8 mouse cellular contexts compared by ENCODE assay signal in the genomic region with DNA sequence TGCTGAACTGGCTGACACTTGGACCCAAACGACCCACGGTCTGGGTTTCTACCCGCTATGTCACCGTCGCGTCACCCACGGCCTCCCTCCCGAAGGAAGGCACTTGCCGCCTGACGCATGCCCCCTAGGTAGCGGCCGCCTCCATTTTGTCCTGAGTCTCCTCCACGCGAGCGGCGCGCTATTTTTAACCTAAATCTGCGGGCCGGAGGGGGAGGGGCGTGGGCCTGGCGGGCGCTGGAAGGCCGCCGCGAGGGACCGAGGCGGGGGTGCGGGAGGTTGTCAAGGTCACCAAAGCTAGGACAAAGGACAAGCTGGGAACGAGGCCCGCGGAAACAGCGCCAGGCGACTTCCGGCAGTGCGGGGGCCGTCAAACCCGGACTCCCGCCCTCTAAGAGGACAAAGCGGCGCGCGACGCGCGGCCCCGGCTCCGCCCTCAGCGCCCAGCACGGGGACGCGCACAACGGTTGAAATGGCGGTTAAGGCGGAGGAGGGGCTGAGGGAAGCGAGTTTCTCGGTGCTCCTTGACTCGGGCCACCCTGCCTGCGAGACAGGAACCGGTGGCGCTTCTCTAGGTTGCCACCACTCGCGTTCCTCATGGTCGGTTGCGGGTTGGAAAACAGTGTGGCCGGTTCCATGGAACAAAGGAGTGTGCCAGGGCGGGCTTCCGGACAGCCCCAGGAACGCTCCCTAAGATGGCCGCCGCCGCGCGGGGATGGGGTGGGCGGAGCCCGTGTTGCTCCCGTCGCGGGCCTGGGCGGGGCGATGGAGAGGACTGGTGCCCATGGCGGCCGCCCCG. TPM values are rescaled to one million over a fixed set of nuclear protein-coding genes. Genes with fewer than 3 reads are reported as not detected.
DNase-seq lines count a peak whose midpoint lies in the region; ATAC-seq and TF ChIP-seq lines count a peak whose summit lies in the region.

Gene Cox20, plus strand, starts transcription at position 742 of the 796 bp plus-strand sequence.

- TF ChIP-seq RAD21 in MEL (IDR thresholded peaks at IDR 0.05; ENCODE audit: low read depth, low read length), result no peak

- H3K9ac ChIP-seq in MEL (ENCODE audit: control insufficient read depth, low read depth, low read length, poor library complexity, severe bottlenecking), result peak within 1 kb of the TSS; percentile 100
- peak within 1 kb of the TSS; percentile 94 for H3K9ac ChIP-seq in lung, postnatal 0 days (replicated peaks; ENCODE audit: low read depth)

- ATAC-seq in hematopoietic stem cell, adult 5-6 weeks (replicated peaks in 1 of 2; ENCODE audit: insufficient read depth in 1 of 2, low FRiP score in 2 of 2, low TSS enrichment in 1 of 2, low read depth in 1 of 2, poor library complexity in 2 of 2, severe bottlenecking in 2 of 2), result peak; percentile 65 to 73
- ATAC-seq in lung, postnatal 0 days, result peak; percentile 94

- TF ChIP-seq POLR2A in MEL (IDR thresholded peaks at IDR 0.05; ENCODE audit: control insufficient read depth in 1 of 2, insufficient read depth in 1 of 2, low read depth in 1 of 2, low read length in 2 of 2, poor library complexity in 1 of 2), result peak; percentile 66 to 84
- peak; percentile 60; the same call in 1 of the 2 replicates for TF ChIP-seq POLR2A in cerebellum, adult 2 months (IDR thresholded peaks at IDR 0.05; ENCODE audit: borderline replicate concordance, insufficient read depth, low read length)

- H3K36me3 ChIP-seq in MEL (ENCODE audit: control insufficient read depth in 1 of 2, insufficient read depth in 2 of 2, low read length in 2 of 2), result peaks cover 9 to 30% of the 10 kb centered on the region in 2 experiments
- 0 out of 2 replicates have a peak, but pooled peaks cover 6% of the 10 kb centered on the region for H3K36me3 ChIP-seq in lung, postnatal 0 days (ENCODE audit: insufficient read depth, low read length)

- no peaks in the 10 kb centered on the region for H3K9me3 ChIP-seq in MEL (replicated peaks; ENCODE audit: insufficient read depth, low read length)
- no peaks in the 10 kb centered on the region for H3K9me3 ChIP-seq in lung, postnatal 0 days (ENCODE audit: low read length)

- DNase-seq in MEL (ENCODE audit: low read depth, low spot score), result peak; percentile 97
- DNase-seq in cerebellum, adult 2 months, result peak; percentile 97 to 98
- DNase-seq in forelimb bud, embryonic 11.5 days (ENCODE audit: low read depth, low spot score), result peak; percentile 97
- DNase-seq in layer of hippocampus, adult 9-11 months, result peak; percentile 94
- DNase-seq in lung, postnatal 0 days (ENCODE audit: low spot score), result peak; percentile 97
- peak; percentile 94 for DNase-seq in ovary, postnatal 14 days (ENCODE audit: low spot score)
- peak; percentile 98 for DNase-seq in thymus, postnatal 14 days

- peak within 1 kb of the TSS; percentile 71 to 83 for H3K4me3 ChIP-seq in MEL (ENCODE audit: control insufficient read depth in 1 of 2, insufficient read depth in 1 of 2, low read depth in 2 of 2, low read length in 2 of 2)
- H3K4me3 ChIP-seq in cerebellum, adult 2 months (replicated peaks; ENCODE audit: insufficient read depth, low read depth, low read length), result peak within 1 kb of the TSS; percentile 76
- peak within 1 kb of the TSS; percentile 50 for H3K4me3 ChIP-seq in lung, postnatal 0 days (ENCODE audit: low read depth, low read length)

- H3K4me2 ChIP-seq in lung, postnatal 0 days (replicated peaks; ENCODE audit: low read depth, low read length), result peak within 1 kb of the TSS; percentile 69

- H3K4me1 ChIP-seq in MEL (ENCODE audit: control insufficient read depth in 1 of 2, insufficient read depth in 2 of 2, low read length in 2 of 2), result peaks cover 3 to 6% of the 10 kb centered on the region in 2 experiments; a peak in 3 of 4 replicates
- H3K4me1 ChIP-seq in cerebellum, adult 2 months (ENCODE audit: control insufficient read depth, insufficient read depth, low read length), result peaks cover 9% of the 10 kb centered on the region; the same call in 1 of the 2 replicates
- H3K4me1 ChIP-seq in lung, postnatal 0 days (ENCODE audit: insufficient read depth, low read depth, low read length), result peaks cover 9% of the 10 kb centered on the region; the same call in 1 of the 2 replicates

- WGBS in cerebellum, adult 2 months, result under 1% methylated on average over 83 of the region's 83 CpGs
- 2% methylated on average over 73 of the region's 83 CpGs for WGBS in lung, postnatal 0 days

- peak within 1 kb of the TSS; percentile 100 for H3K27ac ChIP-seq in MEL (ENCODE audit: control insufficient read depth, low read depth, low read length)
- peak within 1 kb of the TSS; percentile 93 for H3K27ac ChIP-seq in cerebellum, adult 2 months (ENCODE audit: insufficient read depth, low read length)
- peak within 1 kb of the TSS; percentile 99 for H3K27ac ChIP-seq in lung, postnatal 0 days (ENCODE audit: low read length)

- H3K79me2 ChIP-seq in MEL (ENCODE audit: control insufficient read depth, insufficient read depth, low read length, poor library complexity), result peaks cover 10% of the 10 kb centered on the region; the same call in 1 of the 2 replicates

- no peaks in the 10 kb centered on the region for H3K27me3 ChIP-seq in MEL (ENCODE audit: control insufficient read depth in 1 of 2, insufficient read depth in 2 of 2, low read length in 2 of 2)
- H3K27me3 ChIP-seq in cerebellum, adult 2 months (ENCODE audit: control insufficient read depth, insufficient read depth, low read length), result no peaks in the 10 kb centered on the region
- H3K27me3 ChIP-seq in lung, postnatal 0 days (replicated peaks; ENCODE audit: insufficient read depth, low read length), result no peaks in the 10 kb centered on the region

- no peak for TF ChIP-seq CTCF in MEL (IDR thresholded peaks at IDR 0.05 in 2 of 3, conservative IDR thresholded peaks at IDR 0.05 in 1 of 3; ENCODE audit: control insufficient read depth in 1 of 3, insufficient read depth in 1 of 3, low read depth in 2 of 3, low read length in 3 of 3, poor library complexity in 1 of 3, severe bottlenecking in 1 of 3)
- no peak for TF ChIP-seq CTCF in cerebellum, adult 2 months (IDR thresholded peaks at IDR 0.05; ENCODE audit: borderline replicate concordance, insufficient read depth, low read depth, low read length)
- TF ChIP-seq CTCF in lung, postnatal 0 days (IDR thresholded peaks at IDR 0.05), result peak; percentile 21

- TF ChIP-seq EP300 in MEL (IDR thresholded peaks at IDR 0.05; ENCODE audit: low read depth in 1 of 2, low read length in 2 of 2), result peak in 1 of 2 experiments; percentile 66; a peak in 2 of 4 replicates
- TF ChIP-seq EP300 in lung, postnatal 0 days (IDR thresholded peaks at IDR 0.05), result no peak

TF ChIP-seq in MEL, 35 proteins besides CTCF, POLR2A, EP300 and RAD21 (continues in another document):
- TF ChIP-seq POLR2AphosphoS2 (IDR thresholded peaks at IDR 0.05; ENCODE audit: low read length), result no peak
- peak; percentile 2; the same call in 1 of the 2 replicates for TF ChIP-seq MAX (IDR thresholded peaks at IDR 0.05; ENCODE audit: low read length)
- TF ChIP-seq ETS1 (IDR thresholded peaks at IDR 0.05; ENCODE audit: low read depth, low read length), result peak; percentile 20; the same call in 1 of the 2 replicates
- peak; percentile 24; the same call in 1 of the 2 replicates for TF ChIP-seq SMC3 (IDR thresholded peaks at IDR 0.05; ENCODE audit: low read depth, low read length)
- peak; percentile 69 for TF ChIP-seq NRF1 (IDR thresholded peaks at IDR 0.05; ENCODE audit: insufficient read depth, low read depth, low read length, poor library complexity, severe bottlenecking)
- TF ChIP-seq NELFE (IDR thresholded peaks at IDR 0.05; ENCODE audit: low read depth, low read length), result peak; percentile 69
- peak; percentile 21; the same call in 1 of the 2 replicates for TF ChIP-seq ZC3H11A (IDR thresholded peaks at IDR 0.05; ENCODE audit: low read depth, low read length)
- 0 out of 2 replicates have a peak, but pooled peaks have one; percentile 78 for TF ChIP-seq E2F4 (IDR thresholded peaks at IDR 0.05; ENCODE audit: borderline replicate concordance, low read depth, low read length)
- TF ChIP-seq ZKSCAN1 (IDR thresholded peaks at IDR 0.05; ENCODE audit: low read depth, low read length), result no peak
- peak; percentile 43; the same call in 1 of the 2 replicates for TF ChIP-seq ELF1 (IDR thresholded peaks at IDR 0.05; ENCODE audit: low read depth, low read length)
- no peak for TF ChIP-seq MAFK (IDR thresholded peaks at IDR 0.05; ENCODE audit: borderline replicate concordance, low read depth, low read length)
- no peak for TF ChIP-seq TAL1 (IDR thresholded peaks at IDR 0.05; ENCODE audit: low read length)
- TF ChIP-seq POLR2AphosphoS5 (IDR thresholded peaks at IDR 0.05; ENCODE audit: borderline replicate concordance, low read depth, low read length), result no peak; the same call in 1 of the 2 replicates
- TF ChIP-seq MYB (IDR thresholded peaks at IDR 0.05; ENCODE audit: low read depth, low read length), result peak; percentile 99
- TF ChIP-seq KAT2A (conservative IDR thresholded peaks at IDR 0.05; ENCODE audit: low read depth, low read length), result no peak
- no peak for TF ChIP-seq GATA1 (IDR thresholded peaks at IDR 0.05; ENCODE audit: low read depth, low read length)
- peak; percentile 43; the same call in 1 of the 2 replicates for TF ChIP-seq MXI1 (IDR thresholded peaks at IDR 0.05; ENCODE audit: low read depth, low read length)
- no peak for TF ChIP-seq TCF12 (IDR thresholded peaks at IDR 0.05; ENCODE audit: low read depth, low read length)
- TF ChIP-seq HCFC1 (IDR thresholded peaks at IDR 0.05; ENCODE audit: low read depth, low read length), result peak; percentile 54; the same call in 1 of the 2 replicates
- TF ChIP-seq BHLHE40 (IDR thresholded peaks at IDR 0.05; ENCODE audit: borderline replicate concordance, low read depth, low read length), result no peak
- no peak; the same call in 1 of the 2 replicates for TF ChIP-seq SIN3A (IDR thresholded peaks at IDR 0.05; ENCODE audit: low read length)
- no peak for TF ChIP-seq JUND (IDR thresholded peaks at IDR 0.05; ENCODE audit: low read depth, low read length)
- TF ChIP-seq MAZ (IDR thresholded peaks at IDR 0.05; ENCODE audit: low read depth, low read length), result peak; percentile 67
- peak; percentile 41; the same call in 1 of the 2 replicates for TF ChIP-seq ZMIZ1 (IDR thresholded peaks at IDR 0.05; ENCODE audit: low read depth, low read length)
- peak; percentile 56; the same call in 1 of the 2 replicates for TF ChIP-seq MEF2A (IDR thresholded peaks at IDR 0.05; ENCODE audit: extremely low read depth, insufficient replicate concordance, low read depth, low read length, poor library complexity, severe bottlenecking)

RNA-seq across cellular contexts. Expression of gene Cox20, which starts in this region (rescaled TPM):
- total RNA-seq in MEL (2012; rRNA removed), result 24.3 and 26.8 TPM in 2 replicates
- 10 to 100 TPM in 1 of 2 experiments, not detected in 1; 27.3 TPM for polyA plus RNA-seq in MEL (2012; ENCODE audit: insufficient read depth in 1 of 2, insufficient read length in 2 of 2, low read depth in 1 of 2, low replicate concordance in 2 of 2, missing spikeins in 1 of 2)
- 97.7 and 99.4 TPM in 2 replicates for polyA plus RNA-seq in cerebellum, adult 2 months (2012; rRNA removed)
- 153 and 199 TPM in 2 replicates for total RNA-seq in hematopoietic stem cell, adult 5-6 weeks (2017)
- 87.1 and 94.8 TPM in 2 replicates for polyA plus RNA-seq in lung, postnatal 0 days (2015; fragmentation: Nextera tagmentation; extraction: Ambion mirVana)

Comparison
In these comparisons a context has a peak if more than half of its experiments do, and no peak if none do; other contexts are left out.
1. Peak in every context shown above with its lines: DNase-seq, ATAC-seq, H3K4me3 ChIP-seq and H3K27ac ChIP-seq.